Mouse (Mus musculus): ENCODE results near the gene Nme4.

Nme4 gene

GRCm38 (mm10) chr17:26057787-26058567 is 37.4 kb downstream of the Nme4 start:
- DNase-seq = no peak

GRCm38 (mm10) chr17:26057278-26057677 is 38.1 kb downstream of the Nme4 start:
- no peak for DNase-seq

- no peak for DNase-seq
Measured at GRCm38 (mm10) chr17:26055164-26055563, 40.2 kb downstream of the Nme4 start.

- DNase-seq = no peak
Measured at GRCm38 (mm10) chr17:26054133-26054845, 41.1 kb downstream of the Nme4 start.

GRCm38 (mm10) chr17:26052706-26053105 is 42.7 kb downstream of the Nme4 start:
- no peak for DNase-seq

- DNase-seq = no peak
Measured at GRCm38 (mm10) chr17:26052074-26052473, 43.3 kb downstream of the Nme4 start.

- DNase-seq = no peak
Measured at GRCm38 (mm10) chr17:26048118-26048517, 47.3 kb downstream of the Nme4 start.

- DNase-seq = no peak
Measured at GRCm38 (mm10) chr17:26046253-26046997, 49.0 kb downstream of the Nme4 start.

GRCm38 (mm10) chr17:26045285-26045684 is 50.1 kb downstream of the Nme4 start:
- no peak for DNase-seq

GRCm38 (mm10) chr17:26043249-26043636 is 52.2 kb downstream of the Nme4 start:
- DNase-seq = no peak

- no peak for DNase-seq
Measured at GRCm38 (mm10) chr17:26042599-26043248, 52.7 kb downstream of the Nme4 start.
